Mouse (Mus musculus) adrenal gland, postnatal 10 days (tissue): Measurements from ENCODE around the gene Slc6a13. TPM values are rescaled to one million over a fixed set of nuclear protein-coding genes. Genes with fewer than 3 reads are reported as not detected.

ENCODE experiments used
- DNase-seq: peaks from one replicate; pipeline ENCODE4 v3.0.0; 2021; ENCODE audit warnings: mixed read lengths
- microRNA-seq: library from miRNA; unstranded; fragments of <30 nt; microRNA quantifications from one replicate; pipeline ENCODE4 v1.2.0, GENCODE M21; 2021
- total RNA-seq, 2 experiments: library from RNA; stranded (reverse); gene quantifications; 2 replicates each; pipeline ENCODE4 v1.2.3; 2021

Slc6a13 gene
- total RNA-seq, 2 experiments from 2014 or later, result 11.4 to 27.6 TPM

DNA sequence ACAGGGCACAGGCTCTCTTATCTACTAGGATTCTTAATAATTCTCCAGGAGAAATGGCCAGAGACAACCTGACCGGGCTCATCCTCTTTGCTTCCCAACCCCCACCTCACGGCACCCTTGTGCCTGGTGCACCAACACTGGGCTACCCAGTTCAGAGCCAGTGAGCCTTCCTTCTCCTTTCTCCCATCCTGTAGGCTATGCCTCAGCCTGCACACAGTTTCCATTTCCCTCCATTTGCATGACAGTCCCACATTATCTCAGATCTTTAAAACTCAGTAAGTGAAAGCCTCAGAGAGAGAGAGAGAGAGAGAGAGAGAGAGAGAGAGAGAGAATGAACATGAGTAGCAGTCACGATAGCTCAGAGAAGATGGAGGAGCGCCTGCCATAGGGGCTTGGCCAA, 78.2 kb downstream of the Slc6a13 start:
- DNase-seq, result no peak

DNA sequence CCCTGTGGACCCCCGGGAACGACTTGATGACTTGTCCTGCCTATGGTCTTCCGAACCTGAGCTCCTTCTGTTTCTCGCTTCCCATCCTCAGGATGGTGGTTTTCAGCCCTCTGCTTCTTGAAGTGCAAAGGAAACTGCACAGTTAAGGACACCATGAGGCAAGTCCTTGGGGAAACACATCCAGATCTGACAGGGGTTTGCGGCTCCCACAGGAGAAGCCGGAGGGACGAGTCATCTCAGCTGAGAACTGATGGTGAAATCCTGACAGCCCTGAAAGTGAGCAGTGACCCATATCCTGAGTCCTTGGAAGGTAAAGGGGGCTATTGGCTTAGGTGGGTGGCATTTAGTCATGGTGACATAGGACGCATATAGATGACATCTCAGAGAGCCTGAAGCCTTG, 80.5 kb downstream of the Slc6a13 start:
- DNase-seq, result no peak

DNA sequence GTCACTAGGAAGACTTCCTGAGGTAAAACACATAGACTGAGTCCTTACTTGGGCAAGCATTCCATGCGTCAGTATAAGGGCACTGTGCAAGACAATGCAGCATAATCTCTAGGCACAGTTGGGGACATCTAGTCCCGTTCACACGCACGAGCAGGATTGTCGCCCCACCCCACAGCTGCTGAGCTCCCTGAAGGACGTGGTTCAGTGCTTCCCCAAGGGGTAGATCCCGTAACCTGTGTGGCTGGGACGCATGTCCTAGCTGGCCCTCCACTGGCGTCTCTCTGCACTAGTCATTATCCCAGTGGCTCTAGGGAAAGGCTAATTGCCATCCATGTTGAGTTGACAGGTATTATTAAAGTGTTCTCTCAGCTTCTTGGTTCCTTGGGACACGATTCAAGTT, 82.0 kb downstream of the Slc6a13 start:
- DNase-seq, result no peak

DNA sequence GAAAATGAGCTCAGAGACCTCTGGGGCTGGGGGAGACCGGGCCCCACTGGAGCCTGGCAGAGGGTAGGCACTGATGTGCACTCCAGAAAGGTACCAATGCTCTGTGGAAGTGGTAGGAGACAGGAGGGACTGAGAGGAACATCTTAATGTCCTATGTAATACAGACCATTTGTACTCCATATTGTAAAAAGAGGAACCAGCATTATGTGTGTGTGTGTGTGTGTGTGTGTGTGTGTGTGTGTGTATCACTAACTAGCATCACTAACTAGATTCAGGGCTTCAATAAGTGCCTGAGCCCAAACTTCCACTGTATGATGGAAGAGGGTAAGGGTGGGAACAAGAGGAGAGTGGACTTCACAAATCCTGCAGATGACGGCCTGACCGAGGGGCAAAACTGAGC, 85.4 kb downstream of the Slc6a13 start:
- DNase-seq, result no peak

Small RNA genes within 50 kb of the gene (microRNA-seq; reads per million reads assigned to microRNA genes)
- not detected for gene Gm24855

Other genes with a start within 250 kb of the Slc6a13 start
- 10 to 100 TPM; 43.0 to 75.5 TPM for gene Mical3, start 169.2 kb upstream of the Slc6a13 start, total RNA-seq
- gene Pex26, start 116.6 kb upstream of the Slc6a13 start, total RNA-seq, result 10 to 100 TPM; 10.5 to 11.1 TPM
- gene Tuba8, start 89.5 kb upstream of the Slc6a13 start, total RNA-seq, result 10 to 100 TPM; 11.3 to 19.1 TPM
- 1 to 10 TPM; 1.4 to 1.9 TPM for gene Usp18, start 54.3 kb upstream of the Slc6a13 start, total RNA-seq
- gene Slc6a12, start 42.8 kb downstream of the Slc6a13 start, total RNA-seq, result 1 to 10 TPM; 4.0 to 7.0 TPM
- gene Iqsec3, start 173.5 kb downstream of the Slc6a13 start, total RNA-seq, result 1 to 10 TPM; 3.1 to 4.5 TPM